Mouse (Mus musculus) E14TG2a.4 (cell line): ENCODE results near the gene Lag3.

Experiments used
- CTCF ChIP-seq: conservative IDR thresholded peaks from 2 replicates; pipeline ENCODE4 v1.5.1; 2014; ENCODE audit warnings: low read length
- POU5F1 ChIP-seq: IDR thresholded peaks from 2 replicates; pipeline ENCODE4 v1.6.1; 2014; ENCODE audit warnings: low read length, borderline replicate concordance

DNA sequence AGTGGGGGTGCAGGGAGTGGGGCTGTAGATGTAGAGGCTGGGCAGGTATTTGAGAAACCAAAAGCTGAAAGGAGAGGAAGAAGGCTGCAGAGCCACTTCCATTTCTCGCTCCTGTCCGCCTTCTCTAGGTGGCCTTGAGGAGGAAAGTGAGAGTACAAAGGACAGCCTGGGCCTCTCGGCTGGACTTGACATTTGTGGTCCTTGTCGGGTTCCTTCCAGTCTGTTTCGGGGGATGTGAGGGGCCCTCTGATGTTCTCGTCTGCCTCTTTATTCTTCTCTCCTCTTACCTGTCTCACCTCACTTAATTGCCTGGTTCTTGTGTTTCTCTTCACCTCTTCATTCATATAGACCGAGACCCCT, 6.8 kb upstream of the Lag3 start:
- TF ChIP-seq CTCF (no peak), POU5F1 (no peak)
